Mouse (Mus musculus): Measurements from ENCODE around the gene Pyy.

- no peak for TF ChIP-seq CTCF (IDR thresholded peaks at IDR 0.05; ENCODE audit: extremely low read depth, insufficient read depth, insufficient read length, insufficient replicate concordance)
- no peak for TF ChIP-seq POLR2A (IDR thresholded peaks at IDR 0.05; ENCODE audit: low read depth, low read length)
These were observed 44.6 kb downstream of the Pyy start for GRCm38 (mm10) chr11:102063076-102063475.
